Mouse (Mus musculus) layer of hippocampus, postnatal 25 days (tissue): ENCODE data around the gene Usp17lb. TPM values are rescaled to one million over a fixed set of nuclear protein-coding genes. Genes with fewer than 3 reads are reported as not detected.
"Not testable (repeated sequence)": the region's sequence is repeated elsewhere in the genome, so short reads cannot be mapped to it uniquely, and the experiment has no call there.

Source experiments
- DNase-seq, 2 experiments: peaks; one replicate each; pipeline ENCODE4 v3.0.0; 2022; ENCODE audit warnings: mixed read lengths in 2 of 2, low spot score in 1 of 2; ENCODE audit errors: extremely low spot score in 1 of 2
- total RNA-seq, 2 experiments: library from RNA; stranded (reverse); gene quantifications; 2 replicates each; pipeline ENCODE4 v1.2.3; 2021

Gene Usp17lb
- total RNA-seq, result not detected

DNA sequence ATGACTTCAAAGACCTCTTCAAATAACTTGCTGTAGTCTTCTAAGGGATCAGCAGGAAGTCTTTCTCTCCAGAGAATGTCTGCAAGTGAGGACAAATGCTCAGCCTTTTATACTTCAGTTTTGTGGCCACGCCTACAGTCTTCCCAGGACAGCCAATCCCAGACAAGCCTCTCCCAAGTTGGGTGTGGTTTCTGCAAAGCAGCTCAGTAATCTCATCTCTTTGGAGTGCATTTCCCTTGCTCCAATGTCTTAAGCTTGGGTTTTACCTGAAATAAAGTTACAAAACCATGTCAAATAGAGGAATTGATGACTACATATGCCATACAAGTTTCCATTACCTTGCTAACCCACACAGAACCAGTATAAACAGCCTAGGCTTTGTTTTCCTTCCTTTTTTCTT is at the start of gene Usp17lb:
Gene Usp17lb, minus strand, starts transcription at position 101 of the 400 bp plus-strand sequence.
- DNase-seq, result no peak

DNA sequence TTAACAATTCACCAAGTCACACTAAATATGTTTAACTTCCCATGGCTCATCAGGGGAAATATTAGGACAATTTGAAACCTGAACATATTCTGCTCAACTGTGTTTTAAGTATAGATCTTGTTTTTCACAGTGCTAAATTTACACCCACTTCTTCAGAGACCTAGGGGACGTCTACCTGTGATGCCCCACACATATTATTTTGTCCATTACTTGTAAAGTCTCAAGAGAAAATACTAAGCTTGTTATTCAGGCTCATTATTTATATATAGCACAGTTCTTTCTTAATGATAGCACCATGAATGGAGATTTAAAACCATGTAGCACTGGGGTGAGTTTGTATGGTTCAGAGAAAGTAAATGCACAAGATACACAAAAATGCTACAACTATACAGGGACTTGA is 35.3 kb upstream of the Usp17lb start, which contains the start of gene Olfr665:
Gene Olfr665, plus strand, starts transcription at position 301 of the 400 bp plus-strand sequence.
- no peak for DNase-seq

DNA sequence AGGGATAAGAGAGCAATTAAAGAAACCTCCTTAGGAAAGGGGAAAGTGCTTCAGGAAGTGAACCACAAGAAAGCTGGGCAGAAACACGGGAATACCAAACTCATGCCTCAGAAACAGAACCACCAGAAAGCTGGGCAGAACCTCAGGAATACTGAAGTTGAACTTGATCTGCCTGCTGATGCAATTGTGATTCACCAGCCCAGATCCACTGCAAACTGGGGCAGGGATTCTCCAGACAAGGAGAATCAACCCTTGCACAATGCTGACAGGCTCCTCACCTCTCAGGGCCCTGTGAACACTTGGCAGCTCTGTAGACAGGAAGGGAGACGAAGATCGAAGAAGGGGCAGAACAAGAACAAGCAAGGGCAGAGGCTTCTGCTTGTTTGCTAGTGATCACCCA is 19.0 kb upstream of the Usp17lb start:
- no peak for DNase-seq

DNA sequence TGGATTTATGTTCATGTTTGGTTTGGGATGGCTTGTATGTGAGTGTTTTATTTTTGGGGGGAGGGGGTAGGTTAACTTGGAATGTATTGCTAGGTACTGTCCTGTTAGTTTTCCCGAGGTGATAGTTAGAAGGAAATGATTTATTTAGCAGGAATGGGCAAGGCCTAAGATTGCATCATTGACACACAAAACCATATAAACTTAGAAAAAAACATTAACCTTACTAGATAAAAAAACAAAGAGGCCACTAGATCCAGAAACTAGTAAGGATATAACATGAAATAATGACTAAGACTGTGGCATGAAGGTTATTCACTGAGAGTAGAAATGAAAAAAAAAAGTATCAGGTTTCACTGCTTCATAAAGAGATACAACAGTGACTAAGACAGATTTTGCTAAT is 15.3 kb upstream of the Usp17lb start:
- DNase-seq, result no peak

DNA sequence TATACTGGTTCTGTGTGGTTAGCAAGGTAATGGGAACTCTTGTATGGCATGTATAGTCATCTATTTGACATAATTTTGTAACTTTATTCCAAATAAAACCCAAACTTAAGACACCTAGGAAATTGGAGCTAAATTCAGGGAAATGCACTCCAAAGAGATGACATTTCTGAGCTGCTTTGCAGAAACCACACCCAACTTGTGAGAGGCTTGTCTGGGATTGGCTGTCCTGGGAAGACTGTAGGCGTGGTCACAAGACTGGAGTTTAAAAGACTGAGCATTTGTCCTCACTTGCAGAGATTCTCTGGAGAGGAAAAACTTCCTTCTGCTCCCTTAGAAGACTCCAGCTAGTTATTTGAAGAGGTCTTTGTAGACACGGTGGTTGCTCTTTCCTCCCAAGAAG is 14.3 kb upstream of the Usp17lb start, which contains the start of gene Usp17la:
Gene Usp17la, plus strand, starts transcription at position 301 of the 400 bp plus-strand sequence.
- DNase-seq, result not testable (repeated sequence)

DNA sequence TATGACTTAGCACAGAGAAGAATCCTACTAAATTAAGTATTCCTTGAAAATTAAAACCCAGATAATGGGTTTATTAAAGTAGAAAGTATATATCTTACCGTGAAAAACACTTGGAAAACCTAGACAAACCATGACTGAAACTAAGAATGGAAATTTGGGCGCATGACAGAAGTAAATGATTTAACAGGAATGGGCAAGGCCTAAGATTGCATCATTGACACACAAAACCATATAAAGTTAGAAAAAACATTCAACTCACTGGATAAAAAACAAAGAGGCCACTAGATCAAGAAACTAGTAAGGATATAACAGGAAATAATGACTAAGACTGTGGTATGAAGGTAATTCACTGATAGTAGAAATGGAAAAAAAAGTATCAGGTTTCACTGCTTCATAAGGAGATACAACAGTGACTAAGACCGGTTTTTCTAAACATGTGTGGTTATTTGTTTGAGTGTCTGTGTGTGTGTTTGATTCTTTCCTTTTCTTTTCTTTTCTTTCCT is 12.9 kb upstream of the Usp17lb start:
- DNase-seq, result no peak

DNA sequence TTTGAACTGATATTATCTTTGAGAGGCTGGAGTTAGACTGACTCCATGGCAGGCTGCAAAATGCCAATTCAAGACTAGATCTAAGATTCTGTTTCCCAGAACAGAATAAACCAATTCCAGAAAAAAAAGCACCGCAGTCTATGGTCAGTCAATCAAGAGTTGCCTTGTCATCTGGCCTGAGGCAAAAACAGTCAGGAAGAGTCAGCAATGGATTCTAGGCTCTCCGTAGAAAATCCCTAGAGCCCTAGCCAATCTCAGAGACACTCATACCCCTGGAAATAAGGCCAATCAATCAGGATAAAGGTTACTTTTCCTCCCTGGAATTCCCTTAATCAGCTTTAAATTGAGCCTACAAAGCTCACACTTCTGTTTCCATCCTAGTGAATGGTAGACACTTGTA is 9.1 kb upstream of the Usp17lb start:
- not testable (repeated sequence) for DNase-seq

DNA sequence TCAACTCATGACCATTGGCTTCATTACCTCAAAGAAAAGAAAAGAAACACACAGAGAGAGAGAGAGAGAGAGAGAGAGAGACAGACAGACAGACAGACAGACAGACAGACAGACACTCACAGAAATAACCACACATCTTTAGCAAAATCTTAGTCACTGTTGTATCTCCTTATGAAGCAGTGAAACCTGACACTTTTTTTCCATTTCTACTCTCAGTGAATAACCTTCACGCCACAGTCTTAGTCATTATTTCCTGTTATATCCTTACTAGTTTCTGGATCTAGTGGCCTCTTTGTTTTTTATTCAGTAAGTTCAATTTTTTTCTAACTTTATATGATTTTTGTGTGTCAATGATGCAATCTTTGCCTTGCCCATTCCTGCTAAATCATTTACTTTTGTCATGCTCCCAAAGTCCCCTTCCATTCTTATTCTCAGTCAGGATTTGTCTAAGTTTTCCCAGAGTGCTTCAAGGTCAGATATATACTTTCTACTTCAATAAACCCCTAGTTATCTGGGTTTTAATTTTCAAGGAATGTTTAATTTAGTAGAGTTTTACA is 1.4 kb upstream of the Usp17lb start:
- no peak for DNase-seq

DNA sequence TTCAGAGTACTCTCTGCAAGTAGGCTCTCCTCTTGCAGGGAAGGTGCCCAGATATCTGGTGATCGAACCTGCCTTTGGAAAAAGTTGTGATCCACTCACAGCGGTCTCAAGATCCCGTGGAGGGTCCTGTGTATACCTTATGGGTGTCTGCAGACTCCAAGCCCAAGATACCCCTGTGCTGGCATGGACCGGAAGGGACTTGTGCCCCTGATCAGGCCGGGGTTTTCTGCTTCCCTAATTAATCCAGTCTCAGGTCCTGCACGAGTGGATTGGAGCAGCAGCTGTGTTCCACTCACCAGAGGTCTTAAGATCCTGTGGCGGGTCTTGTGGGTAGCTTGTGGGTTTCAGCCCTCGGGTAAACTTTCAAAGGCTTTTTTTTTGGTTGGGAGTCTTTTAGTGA is 32.1 kb downstream of the Usp17lb start:
- not testable (repeated sequence) for DNase-seq

DNA sequence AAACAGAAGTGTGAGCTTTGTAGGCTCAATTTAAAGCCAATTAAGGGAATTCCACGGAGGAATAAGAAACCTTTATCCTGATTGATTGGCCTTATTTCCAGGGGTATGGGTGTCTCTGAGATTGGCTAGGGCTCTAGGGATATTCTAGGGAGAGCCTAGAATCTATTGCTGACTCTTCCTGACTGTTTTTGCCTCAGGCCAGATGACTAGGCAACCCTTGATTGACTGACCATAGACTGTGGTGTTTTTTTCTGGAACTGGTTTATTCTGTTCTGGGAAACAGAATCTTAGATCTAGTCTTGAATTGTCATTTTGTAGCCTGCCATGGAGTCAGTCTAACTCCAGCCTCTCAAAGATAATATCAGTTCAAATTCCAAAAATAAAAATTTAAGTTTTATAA is 51.6 kb downstream of the Usp17lb start:
- no peak for DNase-seq

Other genes starting within 250 kb of the Usp17lb start
- not detected for gene Olfr655, start 240.8 kb downstream of the Usp17lb start, total RNA-seq
- gene Olfr656, start 228.6 kb downstream of the Usp17lb start, total RNA-seq, result not detected
- gene Olfr657, start 217.8 kb downstream of the Usp17lb start, total RNA-seq, result not detected
- gene Olfr658, start 195.3 kb downstream of the Usp17lb start, total RNA-seq, result not detected
- gene Olfr659, start 175.8 kb downstream of the Usp17lb start, total RNA-seq, result not detected
- gene Olfr661, start 156.1 kb downstream of the Usp17lb start, total RNA-seq, result not detected
- gene Usp17le, start 65.1 kb downstream of the Usp17lb start, total RNA-seq, result not detected
- not detected for gene Usp17la, start 14.4 kb upstream of the Usp17lb start, total RNA-seq
- not detected for gene Olfr665, start 35.4 kb upstream of the Usp17lb start, total RNA-seq
- not detected for gene Olfr666, start 53.3 kb upstream of the Usp17lb start, total RNA-seq
- gene Olfr667, start 78.9 kb upstream of the Usp17lb start, total RNA-seq, result not detected
- gene Olfr668, start 85.5 kb upstream of the Usp17lb start, total RNA-seq, result not detected
- not detected for gene Olfr669, start 91.6 kb upstream of the Usp17lb start, total RNA-seq
- not detected for gene Olfr670, start 120.0 kb upstream of the Usp17lb start, total RNA-seq
- not detected for gene Olfr671, start 136.5 kb upstream of the Usp17lb start, total RNA-seq
- gene Olfr672, start 159.4 kb upstream of the Usp17lb start, total RNA-seq, result not detected
- not detected for gene Olfr675, start 185.9 kb upstream of the Usp17lb start, total RNA-seq
- not detected for gene Olfr676, start 190.1 kb upstream of the Usp17lb start, total RNA-seq
- not detected for gene Olfr677, start 208.8 kb upstream of the Usp17lb start, total RNA-seq
- gene Olfr678, start 221.9 kb upstream of the Usp17lb start, total RNA-seq, result not detected
- gene Olfr679, start 238.6 kb upstream of the Usp17lb start, total RNA-seq, result not detected